19 mouse cellular contexts compared by ENCODE assay signal in genomic region chr13:84752491-84752820, GRCm38 (mm10).
DNase-seq lines count a peak whose midpoint lies in the region; ATAC-seq lines count a peak whose summit lies in the region.
"Had no signal": no experiment of that assay in that cellular context is flagged by ENCODE, and none has a peak within 500 bp of the region (broad histone marks: within the 10 kb centered on the region; RNA-seq: fewer than 3 reads in every experiment).

No protein-coding gene starts in this region.

- H3K9ac ChIP-seq in midbrain, embryonic 13.5 days (replicated peaks): no peak overlapping the region
- H3K9ac ChIP-seq in midbrain, embryonic 16.5 days (ENCODE audit: low read depth, low read length): no peak overlapping the region
- H3K9ac ChIP-seq in forebrain, embryonic 12.5 days: no peak overlapping the region
- H3K9ac ChIP-seq: embryonic facial prominence, embryonic 13.5 days; heart, embryonic 15.5 days; liver, postnatal 0 days had no signal

- H3K27ac ChIP-seq in midbrain, embryonic 13.5 days: no peak overlapping the region
- no peak overlapping the region for H3K27ac ChIP-seq in midbrain, embryonic 16.5 days (ENCODE audit: low read length)
- peak overlapping the region; percentile 77 for H3K27ac ChIP-seq in forebrain, embryonic 12.5 days
- H3K27ac ChIP-seq: embryonic facial prominence, embryonic 13.5 days; heart, adult 2 months; heart, embryonic 15.5 days; limb, embryonic 10.5 days had no signal

- peaks cover 5% of the 10 kb centered on the region; the same call in 1 of the 2 replicates for H3K4me1 ChIP-seq in midbrain, embryonic 13.5 days (replicated peaks)
- no peaks in the 10 kb centered on the region for H3K4me1 ChIP-seq in midbrain, embryonic 16.5 days (ENCODE audit: control insufficient read depth, insufficient read depth, low read length)
- H3K4me1 ChIP-seq in forebrain, embryonic 12.5 days: peaks cover 27% of the 10 kb centered on the region
- H3K4me1 ChIP-seq: embryonic facial prominence, embryonic 13.5 days; heart, embryonic 15.5 days; limb, embryonic 10.5 days had no signal

- H3K4me2 ChIP-seq in midbrain, embryonic 13.5 days (replicated peaks): no peak overlapping the region
- no peak overlapping the region for H3K4me2 ChIP-seq in midbrain, embryonic 16.5 days (ENCODE audit: low read length)
- H3K4me2 ChIP-seq in forebrain, embryonic 12.5 days: no peak overlapping the region
- H3K4me2 ChIP-seq: embryonic facial prominence, embryonic 13.5 days; heart, embryonic 15.5 days had no signal

- 0 out of 2 replicates have a peak, but pooled peaks have one; percentile 27 for ATAC-seq in midbrain, embryonic 13.5 days
- ATAC-seq in midbrain, embryonic 16.5 days: no peak
- peak; percentile 69; the same call in 1 of the 2 replicates for ATAC-seq in forebrain, embryonic 12.5 days (ENCODE audit: low FRiP score)
- no peak for ATAC-seq in erythroblast, adult 5-6 weeks (replicated peaks; ENCODE audit: low FRiP score, poor library complexity, severe bottlenecking)
- no peak for ATAC-seq in megakaryocyte, adult 5-6 weeks (ENCODE audit: poor library complexity, severe bottlenecking)
- ATAC-seq: liver, postnatal 0 days had no signal

- no peaks in the 10 kb centered on the region for H3K27me3 ChIP-seq in midbrain, embryonic 13.5 days
- H3K27me3 ChIP-seq in midbrain, embryonic 16.5 days (ENCODE audit: control insufficient read depth, insufficient read depth, low read depth, low read length): no peaks in the 10 kb centered on the region
- H3K27me3 ChIP-seq in forebrain, embryonic 12.5 days: no peaks in the 10 kb centered on the region
- H3K27me3 ChIP-seq: CH12.LX; heart, embryonic 15.5 days had no signal

- H3K9me3 ChIP-seq in midbrain, embryonic 13.5 days: no peaks in the 10 kb centered on the region
- no peaks in the 10 kb centered on the region for H3K9me3 ChIP-seq in midbrain, embryonic 16.5 days (replicated peaks; ENCODE audit: control insufficient read depth, low read length, poor library complexity, severe bottlenecking)
- H3K9me3 ChIP-seq in forebrain, embryonic 12.5 days: no peaks in the 10 kb centered on the region
- H3K9me3 ChIP-seq: embryonic facial prominence, embryonic 13.5 days; heart, embryonic 15.5 days; limb, embryonic 10.5 days had no signal

- 58% methylated on average over 4 of the region's 4 CpGs for WGBS in midbrain, embryonic 13.5 days
- 65% methylated on average over 4 of the region's 4 CpGs for WGBS in midbrain, embryonic 16.5 days
- 26% methylated on average over 4 of the region's 4 CpGs for WGBS in forebrain, embryonic 12.5 days

- peak; percentile 32 to 53 for DNase-seq in cerebellum, postnatal 10 days
- DNase-seq in cerebellum, adult 11 months: no peak
- DNase-seq: adrenal gland, postnatal 36 days; gastrocnemius, postnatal 25 days; heart, adult 2 months; kidney, adult 2 months; kidney, postnatal 10 days; liver, postnatal 0 days; lung, postnatal 10 days; thymus, adult 2 months had no signal

- H3K4me3 ChIP-seq in midbrain, embryonic 13.5 days (replicated peaks): no peak overlapping the region
- H3K4me3 ChIP-seq in midbrain, embryonic 16.5 days (ENCODE audit: low read depth, low read length): no peak overlapping the region
- no peak overlapping the region for H3K4me3 ChIP-seq in forebrain, embryonic 12.5 days (replicated peaks)
- H3K4me3 ChIP-seq: embryonic facial prominence, embryonic 13.5 days; heart, adult 2 months; heart, embryonic 15.5 days; limb, embryonic 10.5 days had no signal

- H3K36me3 ChIP-seq in midbrain, embryonic 13.5 days: no peaks in the 10 kb centered on the region
- no peaks in the 10 kb centered on the region for H3K36me3 ChIP-seq in midbrain, embryonic 16.5 days (ENCODE audit: control insufficient read depth, insufficient read depth, low read length)
- no peaks in the 10 kb centered on the region for H3K36me3 ChIP-seq in forebrain, embryonic 12.5 days (replicated peaks)
- H3K36me3 ChIP-seq: embryonic facial prominence, embryonic 13.5 days; heart, embryonic 15.5 days; limb, embryonic 10.5 days had no signal

Comparison
In these comparisons a context has a peak if more than half of its experiments do, and no peak if none do; other contexts are left out.
1. ATAC-seq: peak in midbrain, embryonic 13.5 days (single experiment) and forebrain, embryonic 12.5 days (single experiment); none in midbrain, embryonic 16.5 days (single experiment), erythroblast, adult 5-6 weeks (single experiment) and megakaryocyte, adult 5-6 weeks (single experiment).